Mouse (Mus musculus) neural tube, embryonic 12.5 days (tissue): ENCODE results near the gene Rbm14. TPM values are rescaled to one million over a fixed set of nuclear protein-coding genes. Genes with fewer than 3 reads are reported as not detected.

Source experiments
- ATAC-seq: fragments of 200-750 bp; cut with Nextera tagmentation; 2 replicates; pipeline ENCODE4 v1.8.0; 2017; ENCODE audit warnings: low read depth, mild to moderate bottlenecking, moderate TSS enrichment, moderate library complexity; ENCODE audit not compliant: low FRiP score
- H3K27ac ChIP-seq: fragments of 300-500 bp; sonication (generic); 2 replicates; pipeline ENCODE4 v1.5.1; 2016
- H3K27me3 ChIP-seq: fragments of 300-500 bp; sonication (generic); replicated peaks from 2 replicates; pipeline ENCODE4 v1.6.1; 2016; ENCODE audit warnings: mild to moderate bottlenecking
- H3K36me3 ChIP-seq: fragments of 300-500 bp; sonication (generic); 2 replicates; pipeline ENCODE4 v1.6.1; 2016; ENCODE audit warnings: mild to moderate bottlenecking
- H3K4me1 ChIP-seq: fragments of 300-500 bp; sonication (generic); 2 replicates; pipeline ENCODE4 v1.6.1; 2016
- H3K4me2 ChIP-seq: fragments of 300-500 bp; sonication (generic); replicated peaks from 2 replicates; pipeline ENCODE4 v1.6.1; 2016; ENCODE audit warnings: mild to moderate bottlenecking
- H3K4me3 ChIP-seq: fragments of 300-500 bp; sonication (generic); 2 replicates; pipeline ENCODE4 v1.5.1; 2016
- H3K9ac ChIP-seq: fragments of 300-500 bp; sonication (generic); 2 replicates; pipeline ENCODE4 v1.6.1; 2016; ENCODE audit warnings: mild to moderate bottlenecking
- H3K9me3 ChIP-seq: fragments of 300-500 bp; sonication (generic); 2 replicates; pipeline ENCODE4 v1.6.1; 2016; ENCODE audit warnings: mild to moderate bottlenecking
- WGBS: fragments of 180-500 bp; shearing (Covaris S2); methylation state at CpG from one replicate; pipeline ENCODE4 v1.1.7; 2016; 5-methylcytosine and 5-hydroxymethylcytosine counted together
- polyA plus RNA-seq: library from polyadenylated mRNA; unstranded; fragments of >200 nt; fragmentation: Nextera tagmentation; extraction: Ambion mirVana; gene quantifications from 2 replicates; pipeline ENCODE4 v1.2.1, GENCODE M21; 2016

Rbm14 gene
- polyA plus RNA-seq = 96.3 and 97.1 TPM in 2 replicates

DNA sequence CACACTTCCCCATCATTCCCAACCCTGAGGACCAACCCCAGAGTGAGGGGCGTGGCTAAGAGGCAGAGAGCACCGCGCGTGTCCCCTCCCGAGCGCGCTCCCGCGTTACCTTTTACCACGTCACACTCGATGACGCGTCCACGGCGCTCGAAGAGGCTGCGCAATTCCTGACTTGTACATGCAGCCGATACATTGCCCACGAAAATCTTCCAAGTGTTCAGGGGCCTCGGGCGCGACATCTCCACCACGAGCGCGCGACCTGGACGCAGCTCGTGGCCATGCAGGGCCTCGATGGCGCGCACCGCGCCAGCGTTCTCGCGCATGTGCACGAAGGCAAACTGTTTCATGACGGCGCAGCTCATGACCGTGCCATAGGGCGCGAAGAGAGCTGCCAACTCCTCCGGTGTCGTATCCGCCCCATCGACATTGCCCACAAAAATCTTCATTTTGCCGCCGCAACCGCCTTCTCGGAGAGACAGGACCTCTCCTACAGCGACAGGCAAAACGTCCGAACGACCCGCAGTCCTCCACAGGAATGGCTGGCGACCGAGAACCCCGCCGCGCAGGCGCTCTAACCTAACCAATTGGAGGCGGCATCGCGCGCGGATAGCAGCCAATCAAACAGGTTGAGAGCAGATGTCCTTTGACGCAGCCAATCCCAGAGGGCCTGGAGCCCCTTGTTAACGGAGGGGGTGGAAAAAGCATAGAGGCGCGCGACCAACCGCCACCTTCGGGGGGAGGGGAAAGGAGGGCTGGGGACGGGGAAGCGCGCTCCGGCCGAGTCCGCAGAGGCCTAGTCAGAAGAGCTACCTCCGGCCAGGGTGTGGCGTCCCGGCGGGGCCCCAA, at the start of gene Rbm14, which contains the start of gene Gm21992:
Gene Rbm14 (minus strand): TSS at position 572 of the 846 bp plus-strand sequence.
Gene Gm21992 (minus strand): TSS at position 550 of the 846 bp plus-strand sequence.
- H3K27ac ChIP-seq = peak within 1 kb of the TSS; percentile 81
- ATAC-seq = peak; percentile 99
- WGBS = under 1% methylated on average over 83 of the region's 83 CpGs

DNA sequence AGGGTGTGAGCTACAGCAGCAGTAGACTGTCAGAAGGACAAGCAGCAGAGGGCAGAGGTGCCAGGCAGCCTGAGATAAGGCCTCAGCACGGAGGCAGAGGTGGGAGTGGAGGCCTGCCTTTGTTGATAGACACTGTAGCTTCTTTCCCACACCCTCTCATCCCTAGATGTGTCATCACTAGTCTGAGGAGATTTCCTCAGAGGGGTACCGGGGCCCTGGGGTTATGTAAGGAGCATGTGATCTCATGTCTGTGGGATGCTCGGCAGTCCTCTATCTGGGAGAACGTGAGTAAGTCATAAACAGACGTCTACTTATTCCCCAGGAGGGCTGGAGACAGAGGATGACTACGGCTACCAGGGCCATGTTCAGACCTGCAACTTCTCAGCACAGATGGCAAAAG, 47.6 kb upstream of the Rbm14 start:
- ATAC-seq = no peak
- H3K4me1 ChIP-seq = peaks cover 16% of the 10 kb centered on the region; the same call in 1 of the 2 replicates
- H3K9ac ChIP-seq = no peak overlapping the region
- no peak overlapping the region for H3K4me2 ChIP-seq
- H3K36me3 ChIP-seq = peaks cover 10% of the 10 kb centered on the region; the same call in 1 of the 2 replicates
- no peak overlapping the region for H3K27ac ChIP-seq
- no peaks in the 10 kb centered on the region for H3K9me3 ChIP-seq
- 80% methylated on average over 6 of the region's 6 CpGs for WGBS
- no peak overlapping the region for H3K4me3 ChIP-seq
- 0 out of 2 replicates have a peak, but pooled peaks cover 3% of the 10 kb centered on the region for H3K27me3 ChIP-seq

More for the DNA sequence above, at the start of gene Rbm14, which contains the start of gene Gm21992:
- no peaks in the 10 kb centered on the region for H3K27me3 ChIP-seq
- peak within 1 kb of the TSS; percentile 82 for H3K4me3 ChIP-seq
- no peaks in the 10 kb centered on the region for H3K9me3 ChIP-seq
- H3K36me3 ChIP-seq = no peaks in the 10 kb centered on the region
- peak within 1 kb of the TSS; percentile 79 for H3K4me2 ChIP-seq
- H3K9ac ChIP-seq = peak within 1 kb of the TSS; percentile 66
- peaks cover 19% of the 10 kb centered on the region for H3K4me1 ChIP-seq

GRCm38 (mm10) chr19:4855951-4856350, 44.5 kb upstream of the Rbm14 start:
- no peak for ATAC-seq
- Histone ChIP-seq H3K9me3 (no peaks in the 10 kb centered on the region), H3K9ac (no peak overlapping the region), H3K27me3 (0 out of 2 replicates have a peak, but pooled peaks cover 3% of the 10 kb centered on the region), H3K4me3 (peak overlapping the region; percentile 52), H3K4me1 (peaks cover 16% of the 10 kb centered on the region; the same call in 1 of the 2 replicates), H3K27ac (no peak overlapping the region), H3K4me2 (peak overlapping the region; percentile 99), H3K36me3 (peaks cover 6% of the 10 kb centered on the region; the same call in 1 of the 2 replicates)
- 76% methylated on average over 4 of the region's 4 CpGs for WGBS

GRCm38 (mm10) chr19:4855470-4855820, 44.0 kb upstream of the Rbm14 start:
- 2% methylated on average over 14 of the region's 14 CpGs for WGBS
- H3K4me1 ChIP-seq = peaks cover 16% of the 10 kb centered on the region; the same call in 1 of the 2 replicates
- peak overlapping the region; percentile 74 for H3K9ac ChIP-seq
- H3K27ac ChIP-seq = peak overlapping the region; percentile 53; the same call in 1 of the 2 replicates
- 0 out of 2 replicates have a peak, but pooled peaks cover 3% of the 10 kb centered on the region for H3K36me3 ChIP-seq
- 0 out of 2 replicates have a peak, but pooled peaks cover 3% of the 10 kb centered on the region for H3K27me3 ChIP-seq
- H3K4me2 ChIP-seq = peak overlapping the region; percentile 99
- peak overlapping the region; percentile 52 for H3K4me3 ChIP-seq
- 0 out of 2 replicates have a peak, but pooled peaks have one; percentile 25 for ATAC-seq
- no peaks in the 10 kb centered on the region for H3K9me3 ChIP-seq

GRCm38 (mm10) chr19:4854552-4855469, 43.4 kb upstream of the Rbm14 start, which contains the start of gene Ctsf:
TSS of gene Ctsf (plus strand) at chr19:4855130.
- peak within 1 kb of the TSS; percentile 74 for H3K9ac ChIP-seq
- WGBS = 4% methylated on average over 45 of the region's 45 CpGs
- 0 out of 2 replicates have a peak, but pooled peaks cover 3% of the 10 kb centered on the region for H3K27me3 ChIP-seq
- peak; percentile 79 for ATAC-seq
- no peaks in the 10 kb centered on the region for H3K9me3 ChIP-seq
- no peaks in the 10 kb centered on the region for H3K36me3 ChIP-seq
- H3K4me2 ChIP-seq = peak within 1 kb of the TSS; percentile 99
- H3K27ac ChIP-seq = peak within 1 kb of the TSS; percentile 53; the same call in 1 of the 2 replicates
- H3K4me1 ChIP-seq = peaks cover 16% of the 10 kb centered on the region; the same call in 1 of the 2 replicates
- peak within 1 kb of the TSS; percentile 52 for H3K4me3 ChIP-seq

GRCm38 (mm10) chr19:4850281-4850680, 38.8 kb upstream of the Rbm14 start:
- 48% methylated on average over 5 of the region's 5 CpGs for WGBS
- no peak overlapping the region for H3K4me3 ChIP-seq
- no peak for ATAC-seq

DNA sequence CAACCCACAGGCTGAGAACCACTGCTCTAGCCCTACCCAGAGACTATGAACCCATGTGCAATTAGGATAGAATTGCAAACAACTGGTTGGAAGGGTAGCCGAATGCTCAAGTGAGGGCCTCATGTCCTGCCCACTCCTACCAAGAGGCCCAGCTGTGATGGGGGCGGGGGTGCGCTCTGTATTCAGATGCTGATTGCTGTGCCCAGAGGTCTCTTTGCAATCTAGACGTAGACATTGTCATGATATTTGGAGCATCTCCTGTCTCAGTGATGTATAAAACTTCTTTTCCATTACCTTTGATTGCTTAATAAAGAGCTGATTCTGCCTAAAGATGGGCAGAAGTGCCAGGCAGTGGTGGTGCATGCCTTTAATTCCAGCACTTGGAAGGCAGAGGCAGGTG, 38.4 kb upstream of the Rbm14 start:
- no peak for ATAC-seq
- H3K4me2 ChIP-seq = no peak overlapping the region
- no peaks in the 10 kb centered on the region for H3K9me3 ChIP-seq
- WGBS = 37% methylated on average over 4 of the region's 4 CpGs
- no peak overlapping the region for H3K4me3 ChIP-seq
- 0 out of 2 replicates have a peak, but pooled peaks cover 4% of the 10 kb centered on the region for H3K4me1 ChIP-seq
- H3K9ac ChIP-seq = no peak overlapping the region
- no peaks in the 10 kb centered on the region for H3K27me3 ChIP-seq
- H3K36me3 ChIP-seq = no peaks in the 10 kb centered on the region
- H3K27ac ChIP-seq = no peak overlapping the region

More at GRCm38 (mm10) chr19:4850281-4850680, 38.8 kb upstream of the Rbm14 start:
- H3K27me3 ChIP-seq = no peaks in the 10 kb centered on the region
- peaks cover 6% of the 10 kb centered on the region; the same call in 1 of the 2 replicates for H3K4me1 ChIP-seq
- H3K9me3 ChIP-seq = no peaks in the 10 kb centered on the region
- no peaks in the 10 kb centered on the region for H3K36me3 ChIP-seq
- no peak overlapping the region for H3K4me2 ChIP-seq
- H3K9ac ChIP-seq = no peak overlapping the region
- no peak overlapping the region for H3K27ac ChIP-seq

- Histone ChIP-seq H3K27ac (no peak overlapping the region), H3K9ac (no peak overlapping the region), H3K4me3 (no peak overlapping the region), H3K27me3 (no peaks in the 10 kb centered on the region), H3K36me3 (no peaks in the 10 kb centered on the region), H3K4me2 (no peak overlapping the region), H3K9me3 (no peaks in the 10 kb centered on the region), H3K4me1 (no peaks in the 10 kb centered on the region)
- WGBS = 47% methylated on average over 7 of the region's 7 CpGs
- no peak for ATAC-seq
Observed at GRCm38 (mm10) chr19:4847490-4847889, 36.1 kb upstream of the Rbm14 start.

DNA sequence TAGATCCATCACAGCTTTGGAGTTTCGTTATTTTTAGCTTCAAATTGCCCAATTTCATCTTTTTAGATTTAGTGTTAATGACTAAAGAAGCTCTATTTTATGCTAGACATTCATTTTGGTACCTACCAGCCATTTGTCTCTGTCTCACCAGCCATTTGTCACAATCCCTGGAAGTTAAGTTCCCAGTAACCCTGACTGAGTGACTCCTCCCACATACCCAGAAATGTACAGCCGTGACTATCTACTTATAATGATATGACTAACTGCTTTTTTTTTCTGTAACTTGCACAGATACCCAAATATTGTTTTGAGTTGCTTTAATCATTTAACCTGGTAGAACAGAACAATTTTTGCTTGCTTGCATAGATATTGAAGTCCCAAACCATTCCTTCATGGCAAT, 34.4 kb upstream of the Rbm14 start:
- H3K9ac ChIP-seq = no peak overlapping the region
- no peak overlapping the region for H3K27ac ChIP-seq
- H3K4me2 ChIP-seq = no peak overlapping the region
- no peaks in the 10 kb centered on the region for H3K4me1 ChIP-seq
- no peak for ATAC-seq
- 77% methylated on average over 2 of the region's 2 CpGs for WGBS
- no peaks in the 10 kb centered on the region for H3K9me3 ChIP-seq
- H3K4me3 ChIP-seq = no peak overlapping the region
- peaks cover 10% of the 10 kb centered on the region for H3K27me3 ChIP-seq
- H3K36me3 ChIP-seq = no peaks in the 10 kb centered on the region

GRCm38 (mm10) chr19:4842611-4843010, 31.2 kb upstream of the Rbm14 start:
- Histone ChIP-seq H3K9me3 (no peaks in the 10 kb centered on the region), H3K36me3 (no peaks in the 10 kb centered on the region), H3K27ac (no peak overlapping the region), H3K4me3 (no peak overlapping the region), H3K9ac (no peak overlapping the region), H3K27me3 (peaks cover 22% of the 10 kb centered on the region), H3K4me2 (no peak overlapping the region), H3K4me1 (peaks cover 19% of the 10 kb centered on the region)
- no peak for ATAC-seq
- WGBS = 71% methylated on average over 2 of the region's 2 CpGs

- no peak overlapping the region for H3K27ac ChIP-seq
Observed at GRCm38 (mm10) chr19:4840848-4841247, 29.4 kb upstream of the Rbm14 start.

More at GRCm38 (mm10) chr19:4840848-4841247, 29.4 kb upstream of the Rbm14 start:
- Histone ChIP-seq H3K4me2 (no peak overlapping the region), H3K9me3 (no peaks in the 10 kb centered on the region), H3K36me3 (no peaks in the 10 kb centered on the region), H3K4me3 (no peak overlapping the region), H3K9ac (no peak overlapping the region), H3K27me3 (peaks cover 22% of the 10 kb centered on the region), H3K4me1 (peaks cover 19% of the 10 kb centered on the region)
- no peak for ATAC-seq
- WGBS = 85% methylated on average over 9 of the region's 9 CpGs
